Mouse (Mus musculus) stomach, embryonic 15.5 days (tissue): Measurements from ENCODE around the gene Grpel1. TPM values are rescaled to one million over a fixed set of nuclear protein-coding genes. Genes with fewer than 3 reads are reported as not detected.
A peak's percentile ranks its signal among the peaks of the same experiment; 100 is the strongest.

Experiments
- ATAC-seq: fragments of 200-750 bp; cut with Nextera tagmentation; 2 replicates; pipeline ENCODE4 v1.8.0; 2017; ENCODE audit warnings: low read depth, moderate number of reproducible peaks, moderate TSS enrichment; ENCODE audit not compliant: insufficient read depth, low FRiP score
- H3K27ac ChIP-seq: fragments of 300-500 bp; sonication (generic); 2 replicates; pipeline ENCODE4 v1.5.1; 2015; ENCODE audit warnings: mild to moderate bottlenecking, inconsistent platforms
- H3K27me3 ChIP-seq: fragments of 300-500 bp; sonication (generic); replicated peaks from 2 replicates; pipeline ENCODE4 v1.6.1; 2015; ENCODE audit warnings: inconsistent platforms
- H3K36me3 ChIP-seq: fragments of 300-500 bp; sonication (generic); 2 replicates; pipeline ENCODE4 v1.6.1; 2015; ENCODE audit warnings: inconsistent platforms
- H3K4me1 ChIP-seq: fragments of 300-500 bp; sonication (generic); 2 replicates; pipeline ENCODE4 v1.6.1; 2015; ENCODE audit warnings: inconsistent platforms
- H3K4me2 ChIP-seq: fragments of 300-500 bp; sonication (generic); 2 replicates; pipeline ENCODE4 v1.6.1; 2015; ENCODE audit warnings: mild to moderate bottlenecking, inconsistent platforms
- H3K4me3 ChIP-seq: fragments of 300-500 bp; sonication (generic); replicated peaks from 2 replicates; pipeline ENCODE4 v1.5.1; 2015; ENCODE audit warnings: inconsistent platforms
- H3K9ac ChIP-seq: fragments of 300-500 bp; sonication (generic); 2 replicates; pipeline ENCODE4 v1.6.1; 2015; ENCODE audit warnings: inconsistent platforms
- H3K9me3 ChIP-seq: fragments of 300-500 bp; sonication (generic); 2 replicates; pipeline ENCODE4 v1.6.1; 2016; ENCODE audit warnings: inconsistent platforms
- WGBS: fragments of 180-500 bp; shearing (Covaris S2); methylation state at CpG from one replicate; pipeline ENCODE4 v1.1.7; 2015; 5-methylcytosine and 5-hydroxymethylcytosine counted together
- polyA plus RNA-seq: library from polyadenylated mRNA; unstranded; fragments of >200 nt; fragmentation: Nextera tagmentation; extraction: Ambion mirVana; gene quantifications from 2 replicates; pipeline ENCODE4 v1.2.1, GENCODE M21; 2015

Grpel1 gene
- polyA plus RNA-seq, 1 experiment from 2014 or later: 57.1 TPM

GRCm38 (mm10) chr5:36463391-36463790, 1.4 kb upstream of the Grpel1 start:
- Histone ChIP-seq H3K27me3 (no peaks in the 10 kb centered on the region), H3K9me3 (no peaks in the 10 kb centered on the region), H3K4me1 (peaks cover 13% of the 10 kb centered on the region; the same call in 1 of the 2 replicates), H3K4me3 (no peak overlapping the region), H3K4me2 (no peak overlapping the region), H3K9ac (no peak overlapping the region), H3K36me3 (no peaks in the 10 kb centered on the region), H3K27ac (no peak overlapping the region)
- 62% methylated on average over 5 of the region's 5 CpGs for WGBS
- ATAC-seq: no peak

- no peaks in the 10 kb centered on the region for H3K27me3 ChIP-seq
- no peak for ATAC-seq
- H3K36me3 ChIP-seq: peaks cover 17% of the 10 kb centered on the region
- peaks cover 13% of the 10 kb centered on the region; the same call in 1 of the 2 replicates for H3K4me1 ChIP-seq
- WGBS: 25% methylated on average over 8 of the region's 8 CpGs
- H3K27ac ChIP-seq: 0 out of 2 replicates have a peak overlapping the region, but pooled peaks have one; percentile 67
- H3K9ac ChIP-seq: peak overlapping the region; percentile 65
- no peaks in the 10 kb centered on the region for H3K9me3 ChIP-seq
- H3K4me3 ChIP-seq: peak overlapping the region; percentile 75
- H3K4me2 ChIP-seq: peak overlapping the region; percentile 94
Observed at GRCm38 (mm10) chr5:36465889-36466288, 1.1 kb downstream of the Grpel1 start.

GRCm38 (mm10) chr5:36471206-36471605, 6.4 kb downstream of the Grpel1 start:
- ATAC-seq: no peak
- 0 out of 2 replicates have a peak, but pooled peaks cover 2% of the 10 kb centered on the region for H3K4me1 ChIP-seq
- no peak overlapping the region for H3K9ac ChIP-seq
- 90% methylated on average over 8 of the region's 8 CpGs for WGBS
- no peak overlapping the region for H3K27ac ChIP-seq
- no peak overlapping the region for H3K4me3 ChIP-seq
- H3K4me2 ChIP-seq: no peak overlapping the region
- no peaks in the 10 kb centered on the region for H3K9me3 ChIP-seq
- no peaks in the 10 kb centered on the region for H3K27me3 ChIP-seq
- H3K36me3 ChIP-seq: peaks cover 47% of the 10 kb centered on the region

GRCm38 (mm10) chr5:36472876-36473655, 8.3 kb downstream of the Grpel1 start:
- peaks cover 47% of the 10 kb centered on the region for H3K36me3 ChIP-seq

GRCm38 (mm10) chr5:36474283-36474682, 9.5 kb downstream of the Grpel1 start:
- 85% methylated on average over 5 of the region's 5 CpGs for WGBS
- Histone ChIP-seq H3K36me3 (peaks cover 45% of the 10 kb centered on the region), H3K9ac (no peak overlapping the region), H3K27me3 (no peaks in the 10 kb centered on the region), H3K4me2 (no peak overlapping the region), H3K27ac (no peak overlapping the region), H3K4me1 (no peaks in the 10 kb centered on the region), H3K4me3 (no peak overlapping the region), H3K9me3 (no peaks in the 10 kb centered on the region)
- ATAC-seq: no peak

More at GRCm38 (mm10) chr5:36472876-36473655, 8.3 kb downstream of the Grpel1 start:
- no peaks in the 10 kb centered on the region for H3K27me3 ChIP-seq
- ATAC-seq: no peak
- no peaks in the 10 kb centered on the region for H3K9me3 ChIP-seq
- no peaks in the 10 kb centered on the region for H3K4me1 ChIP-seq
- H3K27ac ChIP-seq: no peak overlapping the region
- 82% methylated on average over 4 of the region's 4 CpGs for WGBS
- no peak overlapping the region for H3K9ac ChIP-seq
- no peak overlapping the region for H3K4me3 ChIP-seq
- no peak overlapping the region for H3K4me2 ChIP-seq

- Histone ChIP-seq H3K9me3 (no peaks in the 10 kb centered on the region), H3K27ac (no peak overlapping the region), H3K4me2 (no peak overlapping the region), H3K4me3 (no peak overlapping the region), H3K27me3 (no peaks in the 10 kb centered on the region), H3K36me3 (peaks cover 19% of the 10 kb centered on the region), H3K4me1 (peaks cover 9% of the 10 kb centered on the region), H3K9ac (no peak overlapping the region)
- 80% methylated on average over 3 of the region's 3 CpGs for WGBS
- no peak for ATAC-seq
Observed at GRCm38 (mm10) chr5:36477486-36477885, 12.7 kb downstream of the Grpel1 start.

- WGBS: 79% methylated on average over 6 of the region's 6 CpGs
- no peak for ATAC-seq
- no peak overlapping the region for H3K27ac ChIP-seq
- no peaks in the 10 kb centered on the region for H3K27me3 ChIP-seq
- H3K9ac ChIP-seq: no peak overlapping the region
- H3K4me1 ChIP-seq: peaks cover 16% of the 10 kb centered on the region
- H3K4me2 ChIP-seq: no peak overlapping the region
- no peaks in the 10 kb centered on the region for H3K9me3 ChIP-seq
- H3K36me3 ChIP-seq: peaks cover 10% of the 10 kb centered on the region
- no peak overlapping the region for H3K4me3 ChIP-seq
Observed at GRCm38 (mm10) chr5:36478540-36479420, 14.0 kb downstream of the Grpel1 start.

- H3K36me3 ChIP-seq: peaks cover 10% of the 10 kb centered on the region
- no peak overlapping the region for H3K9ac ChIP-seq
- no peak overlapping the region for H3K4me2 ChIP-seq
- no peaks in the 10 kb centered on the region for H3K9me3 ChIP-seq
- H3K4me3 ChIP-seq: no peak overlapping the region
- ATAC-seq: no peak
- H3K4me1 ChIP-seq: peaks cover 19% of the 10 kb centered on the region
- H3K27me3 ChIP-seq: no peaks in the 10 kb centered on the region
- no peak overlapping the region for H3K27ac ChIP-seq
- 51% methylated on average over 2 of the region's 2 CpGs for WGBS
Observed at GRCm38 (mm10) chr5:36479735-36480134, 14.9 kb downstream of the Grpel1 start.

GRCm38 (mm10) chr5:36480398-36480797, 15.6 kb downstream of the Grpel1 start:
- Histone ChIP-seq H3K9me3 (no peaks in the 10 kb centered on the region), H3K4me3 (no peak overlapping the region), H3K36me3 (peaks cover 10% of the 10 kb centered on the region), H3K4me1 (peaks cover 24% of the 10 kb centered on the region), H3K4me2 (no peak overlapping the region), H3K27me3 (peaks cover 2% of the 10 kb centered on the region), H3K27ac (no peak overlapping the region), H3K9ac (no peak overlapping the region)
- no peak for ATAC-seq
- 84% methylated on average over 4 of the region's 4 CpGs for WGBS

- H3K27me3 ChIP-seq: peaks cover 9% of the 10 kb centered on the region
- H3K4me1 ChIP-seq: peaks cover 24% of the 10 kb centered on the region
- H3K4me3 ChIP-seq: no peak overlapping the region
- ATAC-seq: no peak
- WGBS: 60% methylated on average over 1 of the region's 1 CpGs
- no peaks in the 10 kb centered on the region for H3K9me3 ChIP-seq
- H3K36me3 ChIP-seq: peaks cover 5% of the 10 kb centered on the region
- no peak overlapping the region for H3K9ac ChIP-seq
- no peak overlapping the region for H3K4me2 ChIP-seq
- no peak overlapping the region for H3K27ac ChIP-seq
Observed at GRCm38 (mm10) chr5:36481114-36481513, 16.3 kb downstream of the Grpel1 start.

- no peak; the same call in 1 of the 2 replicates for ATAC-seq
- Histone ChIP-seq H3K36me3 (0 out of 2 replicates have a peak, but pooled peaks cover 4% of the 10 kb centered on the region), H3K4me1 (peaks cover 24% of the 10 kb centered on the region), H3K9ac (peak overlapping the region; percentile 93), H3K27me3 (peaks cover 10% of the 10 kb centered on the region), H3K27ac (peak overlapping the region; percentile 33; the same call in 1 of the 2 replicates), H3K4me3 (peak overlapping the region; percentile 89), H3K9me3 (no peaks in the 10 kb centered on the region), H3K4me2 (peak overlapping the region; percentile 73)
- WGBS: 1% methylated on average over 56 of the region's 58 CpGs
Observed at GRCm38 (mm10) chr5:36483203-36484101, 18.7 kb downstream of the Grpel1 start.
